Comparison of ENCODE assay signal across 10 mouse cellular contexts in the genomic region with DNA sequence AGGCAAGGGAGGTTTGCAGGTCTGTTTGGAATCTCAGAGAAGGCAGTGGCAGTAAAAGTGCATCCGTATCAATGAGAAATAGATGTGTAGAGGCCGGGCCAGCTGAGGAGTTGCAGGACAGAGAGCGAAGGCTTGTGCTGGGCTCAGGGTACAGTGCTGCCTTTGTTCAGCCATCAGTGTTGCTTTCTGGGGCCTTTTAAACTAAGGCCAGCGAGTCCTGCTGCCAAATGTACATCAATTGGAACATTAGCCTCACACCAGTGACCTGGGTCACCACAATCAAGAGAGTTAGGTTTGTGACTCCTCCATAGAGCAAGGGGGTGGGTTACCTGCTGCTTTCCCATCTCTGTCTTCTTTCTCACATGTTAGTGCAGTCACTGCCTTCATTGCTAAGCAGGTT. TPM values are rescaled to one million over a fixed set of nuclear protein-coding genes. Genes with fewer than 3 reads are reported as not detected.
DNase-seq lines count a peak whose midpoint lies in the region; ATAC-seq and TF ChIP-seq lines count a peak whose summit lies in the region.
"Had no signal": no experiment of that assay in that cellular context is flagged by ENCODE, and none has a peak within 500 bp of the region (broad histone marks: within the 10 kb centered on the region; RNA-seq: fewer than 3 reads in every experiment).

No protein-coding gene starts in this region.

- H3K27ac ChIP-seq in heart, embryonic 15.5 days = peak overlapping the region; percentile 93
- 0 out of 2 replicates have a peak overlapping the region, but pooled peaks have one; percentile 13 for H3K27ac ChIP-seq in midbrain, postnatal 0 days (ENCODE audit: low read depth, low read length)
- H3K27ac ChIP-seq in midbrain, embryonic 14.5 days (replicated peaks; ENCODE audit: low read depth, low read length) = no peak overlapping the region
- peak overlapping the region; percentile 40; the same call in 1 of the 2 replicates for H3K27ac ChIP-seq in hindbrain, embryonic 14.5 days
- 0 out of 2 replicates have a peak overlapping the region, but pooled peaks have one; percentile 24 for H3K27ac ChIP-seq in stomach, embryonic 15.5 days

- no peaks in the 10 kb centered on the region for H3K27me3 ChIP-seq in heart, embryonic 15.5 days
- H3K27me3 ChIP-seq in midbrain, postnatal 0 days (ENCODE audit: insufficient read depth, low read length) = no peaks in the 10 kb centered on the region
- no peaks in the 10 kb centered on the region for H3K27me3 ChIP-seq in midbrain, embryonic 14.5 days (ENCODE audit: control insufficient read depth, insufficient read depth, low read length)
- H3K27me3 ChIP-seq in hindbrain, embryonic 14.5 days (ENCODE audit: control insufficient read depth, insufficient read depth, low read length) = no peaks in the 10 kb centered on the region
- no peaks in the 10 kb centered on the region for H3K27me3 ChIP-seq in stomach, embryonic 15.5 days (replicated peaks)
- H3K27me3 ChIP-seq: forebrain, embryonic 15.5 days had no signal

- TF ChIP-seq CTCF in midbrain, postnatal 0 days (IDR thresholded peaks at IDR 0.05) = no peak

- H3K36me3 ChIP-seq in heart, embryonic 15.5 days = no peaks in the 10 kb centered on the region
- peaks cover 8% of the 10 kb centered on the region; the same call in 1 of the 2 replicates for H3K36me3 ChIP-seq in midbrain, postnatal 0 days (ENCODE audit: insufficient read depth, low read length)
- no peaks in the 10 kb centered on the region; the same call in 1 of the 2 replicates for H3K36me3 ChIP-seq in midbrain, embryonic 14.5 days (ENCODE audit: control insufficient read depth, insufficient read depth, low read length)
- H3K36me3 ChIP-seq in hindbrain, embryonic 14.5 days (replicated peaks; ENCODE audit: control insufficient read depth, insufficient read depth) = no peaks in the 10 kb centered on the region
- H3K36me3 ChIP-seq in stomach, embryonic 15.5 days = no peaks in the 10 kb centered on the region
- H3K36me3 ChIP-seq: forebrain, embryonic 15.5 days had no signal

- peaks cover 71% of the 10 kb centered on the region for H3K4me1 ChIP-seq in heart, embryonic 15.5 days (replicated peaks)
- peaks cover 15% of the 10 kb centered on the region; the same call in 1 of the 2 replicates for H3K4me1 ChIP-seq in midbrain, postnatal 0 days (ENCODE audit: insufficient read depth, low read length)
- peaks cover 19% of the 10 kb centered on the region; the same call in 1 of the 2 replicates for H3K4me1 ChIP-seq in midbrain, embryonic 14.5 days (ENCODE audit: control insufficient read depth, insufficient read depth, low read length)
- peaks cover 15% of the 10 kb centered on the region for H3K4me1 ChIP-seq in hindbrain, embryonic 14.5 days (replicated peaks; ENCODE audit: control insufficient read depth, insufficient read depth, low read length)
- H3K4me1 ChIP-seq in stomach, embryonic 15.5 days = peaks cover 53% of the 10 kb centered on the region

- no peaks in the 10 kb centered on the region for H3K9me3 ChIP-seq in heart, embryonic 15.5 days (replicated peaks)
- no peaks in the 10 kb centered on the region for H3K9me3 ChIP-seq in midbrain, postnatal 0 days (ENCODE audit: low read length)
- no peaks in the 10 kb centered on the region for H3K9me3 ChIP-seq in midbrain, embryonic 14.5 days (ENCODE audit: control insufficient read depth, low read length)
- H3K9me3 ChIP-seq in hindbrain, embryonic 14.5 days (ENCODE audit: control insufficient read depth, low read length) = no peaks in the 10 kb centered on the region
- no peaks in the 10 kb centered on the region for H3K9me3 ChIP-seq in stomach, embryonic 15.5 days
- H3K9me3 ChIP-seq: forebrain, embryonic 15.5 days had no signal

- DNase-seq in heart, postnatal 4 days = no peak
- DNase-seq in midbrain, postnatal 0 days (ENCODE audit: low spot score) = peak; percentile 40
- DNase-seq in midbrain, embryonic 14.5 days = no peak
- peak; percentile 27 for DNase-seq in hindbrain, embryonic 14.5 days (ENCODE audit: low spot score)
- DNase-seq in thymus, adult 18-20 months = no peak
- DNase-seq: cerebellum, adult 9-11 months had no signal

- H3K4me2 ChIP-seq in heart, embryonic 15.5 days = no peak overlapping the region
- H3K4me2 ChIP-seq in midbrain, postnatal 0 days (ENCODE audit: low read depth, low read length, poor library complexity, severe bottlenecking) = no peak overlapping the region
- H3K4me2 ChIP-seq in midbrain, embryonic 14.5 days (ENCODE audit: low read length) = no peak overlapping the region
- H3K4me2 ChIP-seq in hindbrain, embryonic 14.5 days (replicated peaks) = no peak overlapping the region
- no peak overlapping the region for H3K4me2 ChIP-seq in stomach, embryonic 15.5 days
- H3K4me2 ChIP-seq: forebrain, embryonic 15.5 days had no signal

- WGBS in heart, embryonic 15.5 days = 75% methylated on average over 4 of the region's 4 CpGs
- WGBS in midbrain, postnatal 0 days = 63% methylated on average over 4 of the region's 4 CpGs
- WGBS in midbrain, embryonic 14.5 days = 74% methylated on average over 4 of the region's 4 CpGs
- WGBS in hindbrain, embryonic 14.5 days = 68% methylated on average over 4 of the region's 4 CpGs
- 66% methylated on average over 4 of the region's 4 CpGs for WGBS in stomach, embryonic 15.5 days

- H3K4me3 ChIP-seq in heart, embryonic 15.5 days = no peak overlapping the region
- no peak overlapping the region for H3K4me3 ChIP-seq in midbrain, postnatal 0 days (ENCODE audit: low read depth, low read length)
- H3K4me3 ChIP-seq in midbrain, embryonic 14.5 days (replicated peaks; ENCODE audit: low read depth, low read length) = no peak overlapping the region
- H3K4me3 ChIP-seq in hindbrain, embryonic 14.5 days (replicated peaks; ENCODE audit: low read length) = no peak overlapping the region
- no peak overlapping the region for H3K4me3 ChIP-seq in stomach, embryonic 15.5 days (replicated peaks)
- H3K4me3 ChIP-seq: forebrain, embryonic 15.5 days had no signal

- H3K9ac ChIP-seq in heart, embryonic 15.5 days = no peak overlapping the region
- H3K9ac ChIP-seq in midbrain, postnatal 0 days (replicated peaks; ENCODE audit: low read length, poor library complexity, severe bottlenecking) = no peak overlapping the region
- no peak overlapping the region for H3K9ac ChIP-seq in midbrain, embryonic 14.5 days (replicated peaks; ENCODE audit: low read length)
- no peak overlapping the region for H3K9ac ChIP-seq in hindbrain, embryonic 14.5 days
- H3K9ac ChIP-seq in stomach, embryonic 15.5 days = no peak overlapping the region
- H3K9ac ChIP-seq: forebrain, embryonic 15.5 days had no signal

- no peak for ATAC-seq in heart, embryonic 15.5 days (replicated peaks; ENCODE audit: insufficient number of reproducible peaks, insufficient read depth, low FRiP score, low read depth)
- no peak for ATAC-seq in midbrain, postnatal 0 days (ENCODE audit: low FRiP score)
- no peak for ATAC-seq in midbrain, embryonic 14.5 days (ENCODE audit: low FRiP score, low TSS enrichment)
- ATAC-seq in hindbrain, embryonic 14.5 days (ENCODE audit: low FRiP score) = no peak
- no peak for ATAC-seq in stomach, embryonic 15.5 days (ENCODE audit: insufficient read depth, low FRiP score, low read depth)
- ATAC-seq: forebrain, embryonic 15.5 days had no signal

RNA-seq across cellular contexts. Expression of a gene that starts 16.2 kb away (rescaled TPM):
- 14.7 and 17.2 TPM in 2 replicates for polyA plus RNA-seq in heart, embryonic 15.5 days (2015; fragmentation: Nextera tagmentation; extraction: Ambion mirVana)
- 10 to 100 TPM; 39.5 to 41.2 TPM for total RNA-seq in heart, postnatal 4 days (2021)
- total RNA-seq in midbrain, postnatal 0 days (2014; rRNA removed) = 156 and 200 TPM in 2 replicates
- 77.7 and 78.9 TPM in 2 replicates for polyA plus RNA-seq in midbrain, postnatal 0 days (2015; fragmentation: Nextera tagmentation; extraction: Ambion mirVana)
- 68.1 and 106 TPM in 2 replicates for polyA plus RNA-seq in midbrain, embryonic 14.5 days (2014; fragmentation: Nextera tagmentation; extraction: Ambion mirVana)
- polyA plus RNA-seq in hindbrain, embryonic 14.5 days (2014; fragmentation: Nextera tagmentation; extraction: Ambion mirVana) = 58.3 and 58.5 TPM in 2 replicates
- 16.3 and 17.2 TPM in 2 replicates for polyA plus RNA-seq in stomach, embryonic 15.5 days (2015; fragmentation: Nextera tagmentation; extraction: Ambion mirVana)

RNA-seq across cellular contexts. Expression of a gene that starts 30.9 kb away (rescaled TPM):
- polyA plus RNA-seq in heart, embryonic 15.5 days (2015; fragmentation: Nextera tagmentation; extraction: Ambion mirVana) = 0.16 and 0.18 TPM in 2 replicates
- not detected for total RNA-seq in heart, postnatal 4 days (2021)
- 1.7 and 2.8 TPM in 2 replicates for total RNA-seq in midbrain, postnatal 0 days (2014; rRNA removed)
- 1.6 and 2.2 TPM in 2 replicates for polyA plus RNA-seq in midbrain, postnatal 0 days (2015; fragmentation: Nextera tagmentation; extraction: Ambion mirVana)
- 0.46 and 0.76 TPM in 2 replicates for polyA plus RNA-seq in midbrain, embryonic 14.5 days (2014; fragmentation: Nextera tagmentation; extraction: Ambion mirVana)
- polyA plus RNA-seq in hindbrain, embryonic 14.5 days (2014; fragmentation: Nextera tagmentation; extraction: Ambion mirVana) = 1.6 and 2.2 TPM in 2 replicates
- polyA plus RNA-seq in stomach, embryonic 15.5 days (2015; fragmentation: Nextera tagmentation; extraction: Ambion mirVana) = 0.22 TPM in 1 of 2 replicates, not detected in the other
- total RNA-seq: neutrophil, adult 5-6 weeks had no signal

RNA-seq across cellular contexts. Expression of a gene that starts 43.7 kb away (rescaled TPM):
- polyA plus RNA-seq in heart, embryonic 15.5 days (2015; fragmentation: Nextera tagmentation; extraction: Ambion mirVana) = 3.1 and 5.8 TPM in 2 replicates
- total RNA-seq in heart, postnatal 4 days (2021) = 10 to 100 TPM; 41.2 to 45.4 TPM
- 141 and 184 TPM in 2 replicates for total RNA-seq in midbrain, postnatal 0 days (2014; rRNA removed)
- polyA plus RNA-seq in midbrain, postnatal 0 days (2015; fragmentation: Nextera tagmentation; extraction: Ambion mirVana) = 17.2 and 18.9 TPM in 2 replicates
- 20.9 and 21.2 TPM in 2 replicates for polyA plus RNA-seq in midbrain, embryonic 14.5 days (2014; fragmentation: Nextera tagmentation; extraction: Ambion mirVana)
- polyA plus RNA-seq in hindbrain, embryonic 14.5 days (2014; fragmentation: Nextera tagmentation; extraction: Ambion mirVana) = 21.8 and 22.6 TPM in 2 replicates
- 6.2 and 7.4 TPM in 2 replicates for polyA plus RNA-seq in stomach, embryonic 15.5 days (2015; fragmentation: Nextera tagmentation; extraction: Ambion mirVana)

RNA-seq across cellular contexts. Expression of a gene that starts 56.4 kb away (rescaled TPM):
- 2.1 and 5.2 TPM in 2 replicates for polyA plus RNA-seq in heart, embryonic 15.5 days (2015; fragmentation: Nextera tagmentation; extraction: Ambion mirVana)
- under 1 TPM; 0.56 to 0.69 TPM for total RNA-seq in heart, postnatal 4 days (2021)
- not detected in 2 replicates for total RNA-seq in midbrain, postnatal 0 days (2014; rRNA removed)
- polyA plus RNA-seq in midbrain, postnatal 0 days (2015; fragmentation: Nextera tagmentation; extraction: Ambion mirVana) = 5.2 and 5.4 TPM in 2 replicates
- polyA plus RNA-seq in midbrain, embryonic 14.5 days (2014; fragmentation: Nextera tagmentation; extraction: Ambion mirVana) = 7.9 and 12.9 TPM in 2 replicates
- polyA plus RNA-seq in hindbrain, embryonic 14.5 days (2014; fragmentation: Nextera tagmentation; extraction: Ambion mirVana) = 6.4 and 7.5 TPM in 2 replicates
- polyA plus RNA-seq in stomach, embryonic 15.5 days (2015; fragmentation: Nextera tagmentation; extraction: Ambion mirVana) = 3.3 and 5.2 TPM in 2 replicates

Comparison
In these comparisons a context has a peak if more than half of its experiments do, and no peak if none do; other contexts are left out.
1. DNase-seq: peak in midbrain, postnatal 0 days (single experiment) and hindbrain, embryonic 14.5 days (single experiment); none in heart, postnatal 4 days (single experiment), midbrain, embryonic 14.5 days (single experiment) and thymus, adult 18-20 months (0 of 2).